Mouse (Mus musculus): ENCODE data around the gene Fam84a. TPM values are rescaled to one million over a fixed set of nuclear protein-coding genes. Genes with fewer than 3 reads are reported as not detected.

The Fam84a gene
- total and polyA plus RNA-seq, 3 experiments: not detected

DNA sequence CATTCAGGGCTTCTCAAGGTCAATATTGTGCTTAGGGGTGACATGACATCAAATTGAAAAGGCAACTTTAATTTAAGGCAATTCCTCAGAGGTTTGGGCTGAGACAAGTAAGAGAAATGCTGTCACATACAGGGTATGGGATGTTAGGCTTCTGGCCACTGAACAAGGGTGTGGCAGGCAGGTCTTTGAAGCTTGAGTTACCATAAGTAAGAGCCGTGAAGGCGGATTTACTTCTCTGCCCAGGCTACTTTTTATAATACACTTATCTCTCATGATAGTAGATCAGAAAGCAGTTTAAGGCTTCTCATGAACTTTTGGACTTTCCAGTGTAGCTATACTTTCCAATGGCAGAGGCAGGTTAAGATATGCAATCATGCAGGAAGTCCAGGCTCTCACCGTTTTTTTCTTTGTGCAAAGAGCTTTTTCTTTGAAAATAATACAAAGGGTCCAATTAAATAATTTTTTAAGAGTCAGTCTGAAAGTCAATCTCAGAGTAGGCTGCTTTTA is 34.9 kb upstream of the Fam84a start:
- no peak for DNase-seq (ENCODE audit: extremely low read depth)
- H3K9ac ChIP-seq (ENCODE audit: insufficient read depth, low read depth): no peak overlapping the region
- in situ Hi-C loops (cut with MboI; ENCODE audit: low pct_ligation_motif_present, low pct_unique_long_range_greater_than_20kb, low sequenced_read_pairs) (no loop called here), dilution Hi-C loops (cut with MboI; ENCODE audit: extremely low pct_ligation_motif_present, extremely low pct_unique_long_range_greater_than_20kb, low sequenced_read_pairs) (no loop called here)
- no peak for TF ChIP-seq ELF1 (IDR thresholded peaks at IDR 0.05; ENCODE audit: low read depth, low read length)
- no peak for TF ChIP-seq POLR2A (IDR thresholded peaks at IDR 0.05; ENCODE audit: low read depth, low read length)
- TF ChIP-seq RAD21 (IDR thresholded peaks at IDR 0.05; ENCODE audit: low read depth, low read length): no peak
- H3K36me3 ChIP-seq (replicated peaks in 1 of 2; ENCODE audit: control insufficient read depth in 1 of 2, insufficient read depth in 1 of 2, low read length in 1 of 2): no peaks in the 10 kb centered on the region
- no peak overlapping the region for H3K27ac ChIP-seq (ENCODE audit: insufficient read depth, low read depth)
- H3K9me3 ChIP-seq (replicated peaks; ENCODE audit: low read length): no peaks in the 10 kb centered on the region
- H3K4me3 ChIP-seq (replicated peaks in 1 of 3; ENCODE audit: low read depth in 2 of 3, low read length in 2 of 3, poor library complexity in 1 of 3): no peak overlapping the region
- H3K27me3 ChIP-seq (replicated peaks): no peaks in the 10 kb centered on the region
- peaks cover 0 to 2% of the 10 kb centered on the region in 2 experiments; a peak in 1 of 4 replicates for H3K4me1 ChIP-seq (ENCODE audit: control insufficient read depth in 1 of 2, insufficient read depth in 2 of 2)
- H3K79me2 ChIP-seq (replicated peaks; ENCODE audit: control insufficient read depth, extremely low read depth, insufficient read depth, poor library complexity, severe bottlenecking): no peaks in the 10 kb centered on the region
- H3K4me2 ChIP-seq (ENCODE audit: insufficient read depth, low read depth, poor library complexity, severe bottlenecking): no peak overlapping the region

DNA sequence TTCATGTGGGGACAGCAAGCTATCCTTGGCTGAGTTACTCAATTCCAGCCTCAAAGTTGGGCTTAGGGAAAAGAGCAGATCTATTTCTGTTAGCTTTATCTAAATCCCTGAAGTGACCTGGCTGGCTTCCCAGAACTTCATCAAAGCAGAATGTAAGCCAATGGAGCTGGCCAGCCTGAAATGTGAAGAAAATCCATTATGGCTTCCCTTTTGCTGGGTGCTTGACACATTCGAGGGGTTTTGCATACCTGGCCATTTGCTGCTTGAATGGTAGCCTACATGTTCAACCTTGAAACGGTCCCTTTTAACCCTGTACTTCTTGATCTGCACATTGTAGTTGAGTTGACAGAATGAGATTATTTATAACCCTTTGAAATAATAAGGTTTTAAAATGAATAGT is 13.9 kb upstream of the Fam84a start:
- no peak overlapping the region for H3K9ac ChIP-seq (ENCODE audit: insufficient read depth, low read depth)
- H3K4me2 ChIP-seq (ENCODE audit: insufficient read depth, low read depth, poor library complexity, severe bottlenecking): no peak overlapping the region
- no peaks in the 10 kb centered on the region for H3K79me2 ChIP-seq (replicated peaks; ENCODE audit: control insufficient read depth, extremely low read depth, insufficient read depth, poor library complexity, severe bottlenecking)
- no peak for DNase-seq (ENCODE audit: extremely low read depth)
- dilution Hi-C loops (cut with MboI; ENCODE audit: extremely low pct_ligation_motif_present, extremely low pct_unique_long_range_greater_than_20kb, low sequenced_read_pairs) (no loop called here), in situ Hi-C loops (cut with MboI; ENCODE audit: low pct_ligation_motif_present, low pct_unique_long_range_greater_than_20kb, low sequenced_read_pairs) (no loop called here)
- H3K4me3 ChIP-seq (replicated peaks in 1 of 3; ENCODE audit: low read depth in 2 of 3, low read length in 2 of 3, poor library complexity in 1 of 3): no peak overlapping the region
- no peaks in the 10 kb centered on the region for H3K27me3 ChIP-seq (replicated peaks)
- H3K27ac ChIP-seq (ENCODE audit: insufficient read depth, low read depth): no peak overlapping the region
- no peaks in the 10 kb centered on the region for H3K36me3 ChIP-seq (replicated peaks in 1 of 2; ENCODE audit: control insufficient read depth in 1 of 2, insufficient read depth in 1 of 2, low read length in 1 of 2)
- H3K9me3 ChIP-seq (replicated peaks; ENCODE audit: low read length): no peaks in the 10 kb centered on the region
- H3K4me1 ChIP-seq (ENCODE audit: control insufficient read depth in 1 of 2, insufficient read depth in 2 of 2): no peaks in the 10 kb centered on the region
- TF ChIP-seq UBTF (IDR thresholded peaks at IDR 0.05; ENCODE audit: low read depth, low read length) (no peak), NELFE (IDR thresholded peaks at IDR 0.05; ENCODE audit: low read depth, low read length) (no peak), HCFC1 (IDR thresholded peaks at IDR 0.05; ENCODE audit: low read depth, low read length) (no peak), USF2 (conservative IDR thresholded peaks at IDR 0.05; ENCODE audit: low read depth, low read length) (no peak), RAD21 (IDR thresholded peaks at IDR 0.05; ENCODE audit: low read depth, low read length) (no peak), ZMIZ1 (IDR thresholded peaks at IDR 0.05; ENCODE audit: low read depth, low read length) (no peak), CHD1 (IDR thresholded peaks at IDR 0.05; ENCODE audit: low read depth, low read length) (no peak), JUN (IDR thresholded peaks at IDR 0.05; ENCODE audit: insufficient read depth, low read depth, low read length) (no peak), TCF12 (IDR thresholded peaks at IDR 0.05; ENCODE audit: low read depth, low read length) (no peak), GABPA (IDR thresholded peaks at IDR 0.05; ENCODE audit: insufficient replicate concordance, low read depth, low read length) (no peak), USF1 (IDR thresholded peaks at IDR 0.05; ENCODE audit: low read depth, low read length) (no peak), MEF2A (IDR thresholded peaks at IDR 0.05; ENCODE audit: borderline replicate concordance, low read depth, low read length) (no peak), KAT2A (IDR thresholded peaks at IDR 0.05; ENCODE audit: insufficient replicate concordance, low read length) (no peak), PAX5 (IDR thresholded peaks at IDR 0.05; ENCODE audit: low read length) (no peak), TBP (conservative IDR thresholded peaks at IDR 0.05; ENCODE audit: low read depth, low read length) (no peak), EP300 (IDR thresholded peaks at IDR 0.05; ENCODE audit: low read length) (no peak), NRF1 (IDR thresholded peaks at IDR 0.05; ENCODE audit: low read depth, low read length) (no peak), SIN3A (IDR thresholded peaks at IDR 0.05; ENCODE audit: low read length) (no peak), E2F4 (IDR thresholded peaks at IDR 0.05; ENCODE audit: insufficient replicate concordance, low read depth, low read length) (no peak), SMC3 (IDR thresholded peaks at IDR 0.05; ENCODE audit: low read depth, low read length) (no peak)
